Mouse (Mus musculus) cerebellum, adult 9-11 months (tissue): ENCODE measurements around the gene Recql5.

Experiments used
- DNase-seq: peaks from one replicate; pipeline ENCODE4 v3.0.0; 2022

The Recql5 gene

DNA sequence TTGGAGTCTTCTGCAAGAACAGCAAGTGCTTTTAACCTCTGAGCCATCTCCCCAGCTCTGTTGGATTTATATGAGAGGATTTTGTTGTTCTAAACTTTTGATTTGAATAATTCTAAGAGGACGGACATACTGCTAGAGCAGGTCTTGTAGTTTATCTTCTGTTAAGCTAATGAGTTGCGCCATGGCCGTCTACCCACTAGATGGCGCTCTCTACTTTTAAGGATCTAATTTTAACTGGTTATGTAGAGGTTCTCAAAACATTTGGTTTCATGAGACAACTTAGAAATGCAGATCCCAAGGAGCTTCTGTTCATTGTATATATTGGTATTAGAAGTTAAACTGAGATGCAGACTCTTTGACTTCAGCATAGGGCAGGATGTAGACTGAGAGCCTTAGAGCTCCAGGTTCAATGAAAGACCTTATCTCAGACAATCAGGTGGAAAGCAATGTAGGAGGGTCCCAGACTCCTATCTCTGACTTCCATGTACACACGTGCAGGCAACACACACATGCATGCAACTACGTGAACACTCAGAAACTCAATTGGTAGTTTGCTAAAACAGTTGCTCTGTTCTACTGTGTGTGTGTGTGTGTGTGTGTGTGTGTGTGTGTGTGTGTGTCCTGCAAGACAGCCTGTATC is 6.5 kb upstream of the Recql5 start:
- peak; percentile 57 for DNase-seq

DNA sequence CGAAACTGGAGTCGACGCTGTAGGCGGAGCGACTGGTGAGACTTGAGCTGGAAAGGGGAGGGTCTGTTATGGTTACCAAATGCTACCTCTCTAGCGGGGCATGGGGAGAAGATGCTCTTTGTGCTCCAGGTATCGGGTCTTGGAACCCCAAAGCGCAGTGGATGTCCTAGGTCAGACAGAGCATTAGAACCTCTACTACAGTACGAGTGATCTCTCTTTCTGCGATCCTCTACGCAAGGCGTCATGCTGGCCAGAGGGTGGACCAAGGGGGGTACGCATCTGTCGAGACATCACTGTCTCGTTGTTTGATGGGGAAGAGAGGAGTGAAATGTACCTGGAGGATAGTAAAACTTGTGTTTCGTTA is 452 bp upstream of the Recql5 start:
- no peak for DNase-seq

DNA sequence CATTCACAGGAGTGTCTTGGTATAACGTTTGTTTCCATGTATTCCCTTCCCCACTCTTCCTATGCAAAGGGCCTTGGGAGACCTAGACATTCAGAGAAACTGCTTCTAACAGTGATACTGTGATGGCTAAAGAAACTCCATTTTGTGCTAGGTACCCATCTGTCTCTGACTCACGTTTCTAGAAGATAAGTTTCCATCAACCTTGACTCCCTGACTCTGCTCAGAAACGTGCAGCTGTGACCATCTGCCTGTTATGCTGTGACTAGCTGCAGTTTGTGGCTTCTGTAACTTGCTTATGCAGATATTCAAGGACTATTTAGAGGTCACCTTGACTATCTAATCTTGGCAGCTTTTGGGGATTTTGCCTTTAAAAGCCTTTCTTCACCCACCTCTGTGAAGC is 2.0 kb downstream of the Recql5 start:
- no peak for DNase-seq

DNA sequence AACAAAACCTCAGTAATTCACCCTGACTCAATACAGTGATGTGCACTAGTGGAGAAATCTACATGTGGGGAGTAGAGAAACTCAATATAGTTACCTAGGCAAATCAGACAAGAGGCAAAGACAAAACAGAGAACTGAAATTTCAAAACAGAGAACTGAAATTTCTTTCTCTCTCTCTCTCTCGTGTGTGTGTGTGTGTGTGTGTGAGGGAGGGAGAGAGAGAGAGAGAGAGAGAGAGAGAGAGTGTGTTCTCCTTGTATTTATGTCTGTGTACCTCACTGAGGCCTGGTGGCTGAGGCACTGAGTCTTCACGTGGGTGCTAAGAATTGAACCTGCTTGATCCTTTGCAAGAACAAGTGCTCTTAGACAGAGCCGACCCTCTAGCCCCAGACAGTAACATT is 3.5 kb downstream of the Recql5 start:
- no peak for DNase-seq

DNA sequence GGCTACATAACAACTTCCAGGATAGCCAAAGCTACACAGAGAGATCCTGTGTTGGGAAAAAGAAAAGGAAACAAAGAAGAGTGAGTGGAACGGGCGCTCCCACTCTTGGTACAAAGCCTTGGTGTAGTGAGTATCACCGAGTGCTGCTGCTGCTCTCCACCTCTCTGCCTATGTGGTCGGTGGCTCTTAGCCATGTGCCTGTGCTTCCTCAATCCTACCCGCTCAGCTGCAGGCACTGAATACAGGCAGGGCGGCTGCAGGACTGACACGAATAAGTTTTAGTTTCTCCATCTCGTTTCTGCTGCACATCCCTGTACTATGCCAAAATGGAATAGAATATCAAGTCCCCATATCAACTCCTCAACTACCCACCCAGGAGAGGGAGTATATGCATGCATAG is 4.2 kb downstream of the Recql5 start:
- DNase-seq, result no peak

DNA sequence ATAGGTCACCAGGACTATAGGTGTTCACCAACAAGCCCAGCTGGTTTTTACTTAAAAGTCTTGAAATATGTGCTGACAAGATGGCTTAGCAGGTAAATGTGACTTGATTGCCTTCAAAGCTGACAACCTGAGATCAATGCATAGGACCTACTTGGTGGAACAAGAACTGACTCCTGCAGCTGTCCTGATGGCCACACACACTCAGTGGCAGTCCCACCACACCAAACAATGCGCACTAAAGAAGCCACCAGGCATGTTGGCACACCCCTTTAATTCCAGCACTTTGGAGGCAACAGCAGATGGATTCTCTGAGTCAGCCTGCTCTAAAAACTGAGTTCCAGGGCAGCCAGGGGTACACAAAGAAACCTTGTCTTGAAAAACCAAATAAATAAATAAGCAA is 11.3 kb downstream of the Recql5 start:
- no peak for DNase-seq

DNA sequence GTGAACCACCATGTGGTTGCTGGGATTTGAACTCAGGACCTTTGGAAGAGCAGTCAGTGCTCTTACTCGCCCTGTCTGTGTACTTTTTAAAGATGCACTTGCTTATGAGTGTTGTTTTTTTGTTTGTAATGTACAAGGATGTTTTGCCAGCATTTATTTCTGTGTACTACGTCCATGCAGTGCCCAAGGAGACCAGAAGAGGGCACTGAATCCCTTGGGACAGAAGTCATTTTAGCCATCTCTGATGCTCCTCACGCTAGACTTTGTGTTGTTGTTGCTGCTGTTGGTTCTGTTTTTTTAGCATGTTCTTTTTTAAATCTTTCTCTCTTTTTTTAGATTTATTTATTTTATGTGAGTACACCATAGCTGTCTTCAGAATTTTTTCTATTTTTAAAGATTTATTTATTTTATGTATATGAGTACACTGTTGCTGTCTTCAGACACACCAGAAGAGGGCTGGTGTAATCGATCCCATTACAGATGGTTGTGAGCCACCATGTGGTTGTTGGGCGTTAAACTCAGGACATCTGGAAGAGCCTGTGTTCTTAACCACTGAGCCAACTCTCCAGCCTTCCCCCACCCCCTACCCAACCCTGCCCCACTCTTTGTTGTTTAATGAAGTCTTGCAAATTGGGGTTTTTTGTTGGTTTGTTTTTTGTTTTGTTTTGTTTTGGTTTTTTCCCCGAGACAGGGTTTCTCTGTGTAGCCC is 13.0 kb downstream of the Recql5 start:
- peak; percentile 46 for DNase-seq

DNA sequence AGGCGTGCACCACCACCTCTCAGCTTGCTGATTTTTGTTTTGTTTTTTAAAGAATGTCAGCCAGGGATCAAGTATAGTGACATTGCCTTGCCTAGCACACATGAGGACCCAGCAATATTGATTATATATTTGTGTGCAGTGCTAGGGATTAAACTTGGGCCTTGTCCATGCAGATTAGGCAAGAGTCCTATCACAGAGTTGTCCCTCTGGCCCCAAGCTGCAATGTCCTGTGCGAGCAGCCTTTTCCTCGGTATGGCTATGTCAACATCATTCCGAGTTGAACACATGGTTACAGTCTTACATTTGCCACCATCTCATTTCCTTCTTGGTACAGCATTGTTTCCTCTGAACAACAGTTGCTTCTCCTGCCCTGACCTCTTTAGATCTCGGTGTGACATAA is 14.2 kb downstream of the Recql5 start:
- no peak for DNase-seq

DNA sequence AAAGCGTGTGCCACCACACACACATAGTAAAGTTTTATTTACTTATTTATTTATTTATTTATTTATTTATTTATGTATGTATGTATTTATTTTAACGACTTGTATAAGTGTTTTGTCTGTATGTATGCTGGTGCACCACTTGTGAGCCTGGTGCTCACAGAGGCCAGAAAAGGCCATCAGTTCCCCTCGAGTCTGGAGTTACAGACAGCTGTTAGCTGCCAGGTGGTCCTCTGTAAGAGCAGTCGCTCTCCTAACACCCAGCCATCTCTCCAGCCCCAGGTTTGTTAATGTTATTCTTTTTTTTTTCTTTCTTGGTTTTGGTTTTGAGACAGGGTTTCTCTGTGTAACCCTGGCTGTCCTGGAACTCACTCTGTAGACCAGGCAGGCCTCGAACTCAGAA is 14.6 kb downstream of the Recql5 start:
- DNase-seq, result no peak

DNA sequence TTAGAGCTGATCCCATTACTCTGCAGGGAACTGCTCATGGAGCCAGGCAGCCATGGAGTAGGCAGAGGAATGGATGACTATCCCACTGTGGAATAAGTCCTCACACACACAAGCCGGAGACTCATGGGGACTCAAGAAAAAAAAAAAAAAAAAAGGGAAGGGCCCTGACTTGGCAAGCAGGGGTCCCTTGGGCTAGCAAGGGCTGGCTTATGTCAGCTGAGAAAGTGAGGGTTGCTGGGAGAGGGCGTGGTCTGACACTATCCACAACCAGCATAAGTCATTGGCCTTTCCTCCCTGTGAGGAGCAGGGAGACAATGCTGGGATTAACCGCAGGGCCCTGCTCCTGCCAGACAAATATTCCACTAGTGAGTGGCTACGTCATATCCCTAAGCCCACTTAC is 16.7 kb downstream of the Recql5 start:
- DNase-seq, result no peak

DNA sequence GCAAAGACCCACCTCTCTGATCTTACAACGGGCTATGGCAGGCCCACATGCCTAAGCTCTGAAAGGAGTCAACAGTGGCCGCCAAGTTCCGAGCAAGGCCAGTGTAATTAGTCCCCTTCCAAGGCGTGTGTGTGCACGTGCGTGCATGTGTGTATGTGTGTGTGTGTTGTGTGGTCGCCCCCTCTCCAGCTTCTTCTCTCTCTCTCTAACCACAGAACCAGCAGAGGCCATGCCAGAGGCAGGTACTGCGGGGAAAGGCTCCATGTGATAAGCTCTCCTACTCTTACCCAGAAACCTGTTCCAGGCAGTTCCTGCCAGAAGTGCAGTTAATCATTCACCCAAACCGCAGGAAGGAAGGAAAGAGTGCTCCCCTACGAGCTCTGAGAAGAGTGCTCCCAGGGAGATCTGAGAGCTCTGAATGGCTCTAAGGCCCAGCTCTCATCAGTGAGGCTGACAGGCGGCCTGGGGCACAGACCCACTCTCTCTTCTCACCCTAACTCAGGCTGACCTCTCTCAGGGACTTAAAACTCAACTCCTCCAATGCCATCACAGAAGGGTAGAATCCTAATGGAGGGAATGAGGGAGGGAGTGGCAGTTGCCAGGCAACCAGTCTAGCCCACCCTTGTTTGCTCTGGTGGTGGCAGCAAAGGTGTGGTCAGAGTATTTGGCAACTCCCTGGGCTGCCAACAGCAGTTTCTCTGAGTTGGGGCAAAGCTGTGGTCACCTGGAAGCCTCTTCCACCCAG is 21.5 kb downstream of the Recql5 start, which contains the start of gene Smim6:
Gene Smim6 (plus strand): TSS at position 386 of the 745 bp plus-strand sequence.
- no peak for DNase-seq

DNA sequence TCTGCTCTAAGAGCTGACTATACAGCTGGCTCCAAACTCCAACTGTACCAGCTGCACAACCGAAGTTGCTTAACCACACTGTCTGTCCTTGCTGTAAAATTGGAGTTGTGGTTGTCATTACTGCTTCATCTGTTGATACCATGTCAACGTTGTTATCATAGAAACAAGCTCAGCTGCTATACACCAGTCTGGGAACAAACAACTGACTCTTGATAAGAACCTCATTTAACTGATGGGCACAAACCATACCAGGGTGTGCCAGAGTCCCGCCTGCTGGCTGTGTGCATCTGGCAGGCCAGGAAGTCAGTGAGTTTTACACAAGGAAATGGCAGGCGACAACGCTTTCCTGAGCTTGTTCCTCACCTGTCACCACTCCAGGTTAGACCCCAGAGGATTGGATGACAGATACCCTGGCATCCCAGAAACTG is 22.1 kb downstream of the Recql5 start:
- no peak for DNase-seq

DNA sequence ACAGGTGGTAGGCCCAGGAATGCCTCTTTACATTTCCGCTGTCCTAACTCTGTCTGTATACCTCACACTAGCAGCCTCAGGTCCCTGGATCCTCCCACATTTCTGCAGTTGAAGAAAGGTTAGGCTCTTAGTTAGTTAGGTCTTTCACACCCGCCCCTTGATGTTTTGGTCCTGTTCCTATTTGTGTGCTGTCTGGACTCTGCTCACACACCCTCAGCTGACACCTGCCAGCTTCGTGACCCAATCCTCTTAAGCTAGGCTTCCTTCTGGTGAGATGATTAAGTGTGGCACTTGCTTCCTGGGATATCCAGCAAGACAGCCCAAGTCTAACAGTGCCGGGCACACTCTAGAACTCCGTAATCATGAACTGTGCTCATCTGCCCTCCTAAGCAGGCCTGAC is 26.8 kb downstream of the Recql5 start:
- no peak for DNase-seq

DNA sequence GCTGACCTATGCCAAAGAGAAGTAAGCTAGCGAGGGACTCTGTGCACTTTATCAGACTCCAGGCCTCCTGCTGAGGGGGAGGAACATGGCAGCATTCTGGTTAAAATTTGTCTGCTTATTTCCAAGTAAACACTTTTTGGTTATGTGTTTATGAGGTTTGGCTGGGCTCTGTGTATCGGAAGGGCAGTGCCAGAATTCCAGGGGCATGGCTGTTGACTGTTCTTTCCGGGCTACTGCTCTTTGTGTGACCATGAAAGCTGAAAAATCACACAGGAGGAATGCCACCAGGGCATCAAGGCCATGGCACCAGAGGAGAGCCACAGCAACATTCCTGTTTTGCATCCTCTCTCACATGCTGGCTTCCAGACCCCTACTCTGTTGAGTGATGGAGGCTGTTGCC is 27.2 kb downstream of the Recql5 start:
- no peak for DNase-seq

DNA sequence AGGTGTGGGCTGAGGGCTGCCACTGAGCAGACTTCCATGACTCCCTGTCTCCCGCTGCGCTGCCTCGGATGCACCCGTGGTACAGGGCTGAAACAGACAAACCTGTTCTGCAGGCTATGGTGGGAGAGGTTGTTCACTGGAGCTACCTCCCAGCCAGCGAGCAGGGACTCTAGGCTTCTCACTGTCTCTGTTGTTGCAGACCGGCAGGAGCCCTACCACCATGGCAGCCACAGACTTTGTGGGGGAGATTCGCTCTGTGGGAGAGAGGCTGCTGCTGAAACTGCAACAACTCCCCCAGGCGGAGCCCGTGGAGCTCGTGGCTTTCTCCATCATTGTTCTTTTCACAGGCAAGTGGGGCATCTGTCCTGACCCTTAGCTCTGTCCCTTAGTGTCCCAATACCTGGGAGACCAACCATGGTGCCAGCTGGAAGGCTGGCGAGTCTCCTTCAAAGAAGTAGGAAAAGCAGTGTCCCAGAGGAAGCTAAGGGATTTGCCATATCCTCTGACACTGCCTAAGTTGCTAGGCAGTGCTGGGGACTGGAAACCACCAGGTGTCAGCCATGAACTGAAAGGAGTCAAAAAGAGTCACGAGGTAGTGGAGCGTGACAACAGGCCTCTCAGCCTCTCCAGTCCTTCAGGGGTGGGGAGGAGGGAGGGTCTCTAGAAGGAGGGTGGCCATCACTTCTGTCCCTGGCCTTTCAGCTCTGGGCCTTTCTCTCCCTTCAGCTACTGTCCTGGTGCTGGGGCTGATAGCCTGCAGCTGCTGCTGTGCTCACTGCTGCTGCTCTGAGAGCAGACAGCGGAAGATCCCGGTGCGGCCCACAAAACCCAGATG is 28.1 kb downstream of the Recql5 start:
- no peak for DNase-seq

DNA sequence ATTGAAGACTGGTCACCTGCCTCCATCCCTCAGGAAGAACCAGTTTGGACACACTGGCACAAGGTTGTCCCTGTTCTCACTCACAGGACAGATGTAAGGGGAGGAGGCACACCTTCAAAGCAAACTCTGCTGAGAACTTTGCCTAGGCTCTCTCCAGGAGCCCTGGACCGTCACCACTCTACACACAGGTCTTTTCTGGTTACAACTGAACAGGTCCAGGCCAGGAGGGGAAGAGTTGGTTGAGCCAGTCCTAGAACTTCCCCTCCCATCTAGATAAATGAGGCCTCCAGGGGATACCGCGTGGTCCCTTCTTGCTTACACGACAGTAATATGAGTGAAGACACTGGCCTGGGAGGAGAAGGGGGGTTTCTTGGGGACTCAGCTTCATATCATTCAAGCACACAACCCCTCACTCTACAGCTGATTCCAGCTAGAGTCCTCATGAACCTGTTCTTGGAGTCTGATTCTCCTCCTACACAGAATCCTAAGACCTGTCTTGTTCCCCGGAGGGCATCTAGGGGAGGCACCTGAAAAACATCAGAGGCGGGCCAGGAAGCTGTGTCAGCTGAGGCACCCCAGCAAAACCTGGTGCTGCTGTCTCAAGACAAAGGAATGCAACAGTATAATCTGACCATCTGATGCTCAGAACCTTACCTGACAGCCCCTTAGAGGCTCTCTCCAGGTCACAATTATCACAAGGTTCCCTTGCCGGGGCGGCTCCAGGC is 28.9 kb downstream of the Recql5 start:
- no peak for DNase-seq

DNA sequence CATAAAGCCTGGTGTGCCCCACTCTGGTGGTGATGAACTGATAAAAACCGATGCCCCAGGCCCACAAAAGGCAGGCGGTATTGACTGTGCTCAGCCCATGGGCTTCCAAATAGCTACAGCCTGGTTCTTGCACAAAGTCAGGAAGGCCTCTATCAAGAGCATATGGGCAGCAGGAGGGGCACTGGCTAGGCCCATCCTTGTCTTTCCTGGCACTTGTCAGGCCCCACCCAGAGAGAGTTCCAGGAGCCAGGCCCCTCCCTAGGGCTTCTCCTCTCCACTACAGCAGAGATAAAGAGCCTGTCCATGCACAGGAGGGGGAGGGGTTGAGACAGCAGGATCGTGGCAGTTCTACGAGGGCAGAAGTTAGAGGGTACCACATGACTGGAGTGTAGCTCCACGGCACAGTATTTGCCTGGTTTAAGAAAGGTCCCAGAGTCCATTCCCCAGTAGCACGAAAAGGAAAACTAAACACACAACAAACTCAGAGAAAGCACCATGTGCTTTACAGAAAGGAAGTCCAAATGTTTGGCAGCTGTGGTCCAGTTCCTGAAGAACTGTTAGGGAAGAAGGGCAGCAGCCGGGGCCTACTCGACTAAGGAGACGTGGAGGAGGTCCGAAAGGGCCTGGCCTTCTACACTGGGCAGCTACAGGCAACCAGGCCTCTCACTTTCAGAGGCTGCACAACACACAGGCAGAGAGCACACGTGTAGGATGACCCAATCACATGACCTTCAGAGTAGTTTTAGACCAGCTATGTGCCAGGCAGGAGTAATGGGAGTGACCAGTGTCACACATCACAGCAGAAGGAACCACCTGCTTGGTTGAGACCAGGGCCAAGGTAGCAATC is 29.7 kb downstream of the Recql5 start:
- no peak for DNase-seq

DNA sequence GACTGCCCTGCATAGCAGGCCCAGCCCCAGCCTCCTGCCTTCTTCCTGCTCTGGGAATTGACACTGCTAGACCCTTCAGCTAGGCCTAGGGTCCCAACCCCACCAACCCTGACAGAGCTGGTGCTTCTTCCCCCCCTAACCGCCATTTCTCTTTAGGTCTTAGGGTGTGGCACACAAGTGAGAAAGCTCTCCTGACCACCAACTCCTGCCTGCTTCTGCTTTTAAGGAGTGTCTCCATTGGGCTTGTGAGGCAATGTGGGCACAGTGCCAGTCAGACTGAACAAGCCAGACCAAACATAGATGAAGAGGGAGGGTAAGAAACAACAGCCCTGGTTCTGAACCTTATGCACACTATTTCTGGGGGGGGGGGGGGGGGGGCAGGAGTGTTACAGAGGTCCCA is 30.4 kb downstream of the Recql5 start:
- no peak for DNase-seq

DNA sequence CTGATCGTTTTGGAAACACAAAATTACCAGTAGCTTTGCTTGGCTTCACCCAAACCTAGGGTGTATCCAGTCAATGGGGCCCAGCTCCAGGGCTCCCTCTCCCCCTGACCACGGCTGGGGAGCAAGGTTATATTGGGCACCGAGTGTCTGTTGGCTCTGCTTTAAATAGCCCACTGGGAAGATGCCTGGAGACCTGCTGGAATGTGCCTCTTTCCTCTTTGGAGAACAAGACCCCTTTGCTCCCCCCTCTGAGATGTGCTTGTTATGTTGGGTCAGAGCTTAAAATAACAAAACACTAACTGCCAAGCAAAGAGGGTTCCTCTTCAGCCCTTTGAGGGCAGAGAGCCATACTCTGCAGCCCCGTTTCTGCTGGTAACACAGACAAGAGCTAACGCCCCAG is 31.1 kb downstream of the Recql5 start:
- DNase-seq, result no peak

DNA sequence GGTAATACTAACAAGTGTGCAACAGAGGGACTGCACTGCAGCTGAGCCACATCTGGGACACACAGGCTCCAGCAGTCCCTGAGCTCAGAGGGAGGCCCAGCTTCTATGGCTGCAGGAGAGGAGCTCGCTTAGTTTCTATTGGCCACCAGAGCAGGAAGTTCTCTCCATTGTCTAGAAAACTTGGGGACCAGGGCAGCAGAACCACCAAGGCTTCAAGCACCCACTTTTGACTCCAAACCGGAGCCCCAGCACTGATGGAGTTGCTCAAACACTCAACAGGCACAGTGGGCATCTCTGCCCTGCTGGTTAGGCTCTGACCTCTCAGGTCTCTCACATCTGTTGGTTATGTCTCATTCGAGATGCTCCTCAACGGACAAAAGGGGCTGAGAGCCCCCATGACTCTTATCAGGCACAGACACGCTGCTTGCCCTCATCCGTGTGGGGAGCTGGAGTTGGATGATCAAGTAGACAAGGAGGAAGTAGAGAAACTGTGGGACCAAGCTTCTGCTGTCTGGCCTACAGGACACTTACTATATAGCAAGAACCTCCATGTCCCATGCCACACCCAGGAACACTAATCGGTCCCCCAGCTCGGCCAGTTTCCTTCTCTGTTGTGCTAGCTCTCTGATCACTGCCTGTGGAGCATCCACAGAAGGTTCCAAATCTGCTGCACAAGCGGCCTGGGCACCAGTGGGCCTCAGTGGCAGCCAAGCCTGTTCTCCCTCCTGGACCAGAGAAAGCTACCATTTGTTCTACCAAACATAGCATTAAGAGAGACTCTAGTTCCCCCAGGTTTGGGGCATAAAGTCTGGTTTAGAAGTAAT is 31.7 kb downstream of the Recql5 start:
- DNase-seq, result no peak
